Mouse (Mus musculus): ENCODE measurements around the gene Stau1.
A peak's percentile ranks its signal among the peaks of the same experiment; 100 is the strongest.

The Stau1 gene

DNA sequence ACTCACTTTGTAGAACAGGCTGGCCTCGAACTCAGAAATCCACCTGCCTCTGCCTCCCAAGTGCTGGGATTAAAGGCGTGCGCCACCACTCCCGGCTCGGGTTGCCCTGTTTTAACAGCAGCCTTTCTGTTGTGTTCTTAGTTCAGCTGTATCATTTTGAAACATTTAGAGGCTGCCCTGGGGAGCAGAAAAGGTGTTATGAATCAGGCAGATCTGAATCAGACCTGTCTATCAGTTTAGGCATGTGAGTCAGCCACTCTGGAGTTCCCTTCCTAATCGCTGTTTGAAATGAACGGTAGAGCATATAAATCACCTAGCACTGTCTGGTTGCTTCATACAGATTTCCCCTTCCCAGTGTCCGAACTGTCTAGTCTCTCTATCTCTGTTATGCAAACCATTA is 85.6 kb downstream of the Stau1 start:
- no peak for DNase-seq (ENCODE audit: low read depth, low spot score)

DNA sequence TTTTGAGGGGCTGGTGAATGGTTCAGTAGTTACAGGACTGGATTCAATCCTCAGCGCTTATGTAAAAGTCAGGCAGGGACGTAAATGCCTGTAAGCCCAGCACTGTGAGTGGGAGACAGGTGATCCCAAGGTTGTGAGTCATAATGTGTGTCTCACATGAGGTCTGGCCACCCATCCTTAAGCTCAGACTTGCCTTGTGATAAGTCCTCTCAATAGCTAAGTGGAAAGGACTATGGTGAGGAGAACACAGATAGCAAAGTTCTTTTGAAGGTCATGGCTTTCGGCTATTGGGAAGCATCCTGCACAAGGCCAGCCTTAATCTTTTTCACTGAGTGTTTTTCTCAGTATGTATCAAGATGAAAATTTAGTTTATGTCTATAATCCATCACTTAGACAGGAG is 86.4 kb downstream of the Stau1 start:
- DNase-seq (ENCODE audit: low read depth, low spot score) = no peak

DNA sequence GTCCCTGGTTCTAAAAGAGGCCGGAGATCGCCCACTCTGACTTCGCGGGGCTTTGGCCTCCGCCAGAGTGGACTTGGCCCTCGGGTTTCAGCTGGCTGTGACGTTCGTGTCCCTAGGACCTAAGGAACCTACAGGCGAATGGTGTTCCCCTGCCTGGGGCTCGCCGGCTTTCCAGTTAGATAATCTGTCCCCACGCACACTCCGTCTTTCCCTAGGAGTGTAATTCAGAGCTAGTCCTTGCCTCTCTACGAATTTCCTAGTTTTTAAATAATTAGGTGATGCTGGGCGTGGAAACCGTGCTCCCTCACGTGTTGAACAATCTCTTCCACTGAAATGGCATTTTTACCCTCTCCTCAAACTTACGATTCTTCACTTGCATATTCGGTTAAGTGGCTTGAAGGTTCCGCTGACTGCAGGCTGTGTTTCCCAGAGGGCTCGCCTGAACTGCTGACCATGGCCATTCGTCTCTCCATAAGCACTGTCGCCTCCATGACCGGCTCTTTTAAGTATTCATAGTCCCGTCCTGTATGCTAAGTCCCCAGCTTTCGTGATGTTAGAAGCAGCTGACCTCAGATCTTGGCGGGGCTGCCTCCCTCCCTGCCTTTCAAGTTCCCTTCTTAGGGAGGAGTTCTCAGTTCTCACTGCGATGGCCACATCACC is 89.4 kb downstream of the Stau1 start:
- DNase-seq (ENCODE audit: low read depth, low spot score) = no peak

- peak; percentile 96 for DNase-seq (ENCODE audit: low read depth, low spot score)
These were observed 90.2 kb downstream of the Stau1 start, which contains the start of gene Cse1l for GRCm38 (mm10) chr2:166905711-166906522. TSS of gene Cse1l (plus strand) at chr2:166906040.

GRCm38 (mm10) chr2:166903719-166904282 is 92.3 kb downstream of the Stau1 start:
- DNase-seq (ENCODE audit: low read depth, low spot score) = no peak

GRCm38 (mm10) chr2:166900792-166901505 is 95.2 kb downstream of the Stau1 start:
- DNase-seq (ENCODE audit: low read depth, low spot score) = no peak

DNA sequence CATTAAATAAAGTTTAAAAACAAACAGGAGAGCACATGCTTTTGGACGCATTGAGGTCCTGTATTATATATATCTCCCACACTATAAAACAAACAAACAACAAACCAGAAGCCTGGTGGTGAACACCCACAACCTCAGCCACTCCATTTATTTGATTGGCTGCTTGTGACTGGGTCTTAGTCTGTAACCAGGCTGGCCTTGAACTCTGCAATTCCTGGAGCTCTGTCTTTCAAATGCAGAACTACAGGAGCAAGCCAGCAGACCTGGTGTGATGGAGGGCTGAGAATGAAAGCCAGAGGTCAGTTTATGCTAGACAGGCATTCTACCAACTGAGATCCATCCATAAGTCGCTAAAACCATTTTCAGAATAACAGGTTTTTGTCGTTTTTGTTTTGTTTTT is 96.4 kb downstream of the Stau1 start:
- no peak for DNase-seq (ENCODE audit: low read depth, low spot score)

GRCm38 (mm10) chr2:166899161-166899560 is 96.9 kb downstream of the Stau1 start:
- no peak for DNase-seq (ENCODE audit: low read depth, low spot score)
